Mouse (Mus musculus) cerebellum, adult (tissue): Measurements from ENCODE around the gene Tmem178b.

ENCODE experiments used
- ATAC-seq: cut with Nextera tagmentation; 2 replicates; pipeline ENCODE4 v1.9.2; 2017; ENCODE audit warnings: mild to moderate bottlenecking, moderate library complexity, mixed read lengths; ENCODE audit not compliant: insufficient number of reproducible peaks, low FRiP score, low TSS enrichment

The Tmem178b gene

DNA sequence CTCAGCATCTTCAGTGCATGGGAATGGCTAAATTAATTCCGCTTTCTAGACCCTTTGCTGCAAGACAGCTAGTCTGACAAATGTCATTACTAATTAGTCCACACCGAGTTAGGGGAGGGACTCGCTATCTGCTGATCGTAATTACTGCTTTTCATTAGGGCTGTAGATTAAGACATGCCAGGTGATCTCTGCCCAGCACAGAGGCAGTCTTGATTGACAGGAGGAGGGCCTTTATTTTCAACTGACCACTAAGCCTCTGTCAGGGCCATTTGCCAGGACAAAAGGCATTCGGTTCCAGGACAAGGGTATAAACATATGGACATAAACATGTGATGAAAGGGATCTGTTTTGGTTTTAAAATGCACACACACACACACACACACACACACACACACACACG is 264.3 kb downstream of the Tmem178b start:
- ATAC-seq: no peak

DNA sequence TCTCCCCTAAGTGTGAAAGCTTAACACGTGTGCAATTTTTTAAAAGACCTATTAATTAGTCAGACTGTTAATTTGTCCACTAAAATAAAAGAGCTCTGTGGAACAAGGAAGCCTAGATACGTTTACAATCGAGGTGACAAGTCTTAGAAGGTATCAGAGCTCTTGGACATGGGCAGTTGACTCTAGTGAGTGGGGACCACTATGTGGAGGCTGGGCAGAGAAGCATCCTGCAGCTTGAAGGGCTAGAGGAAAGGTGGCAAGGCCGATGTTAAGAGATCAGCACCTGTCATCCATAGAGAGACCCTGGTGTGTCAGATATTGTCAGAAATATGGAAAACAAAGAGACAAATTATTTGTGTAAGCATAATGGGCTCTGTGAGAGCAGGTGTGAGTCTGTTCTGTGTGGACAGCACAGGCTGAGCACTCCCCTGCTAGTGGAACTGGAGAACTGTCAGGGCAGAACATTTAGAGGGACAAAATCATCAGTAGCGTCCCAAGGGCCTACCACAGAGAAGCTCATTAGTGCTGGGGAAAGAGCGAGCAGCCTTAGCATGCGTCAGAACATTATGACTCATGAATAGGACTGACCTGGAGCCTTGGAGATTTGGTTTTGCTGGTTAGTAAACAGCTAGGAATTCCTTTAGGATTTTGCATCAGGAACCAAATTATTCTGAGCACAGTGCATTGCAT is 264.9 kb downstream of the Tmem178b start:
- no peak for ATAC-seq

DNA sequence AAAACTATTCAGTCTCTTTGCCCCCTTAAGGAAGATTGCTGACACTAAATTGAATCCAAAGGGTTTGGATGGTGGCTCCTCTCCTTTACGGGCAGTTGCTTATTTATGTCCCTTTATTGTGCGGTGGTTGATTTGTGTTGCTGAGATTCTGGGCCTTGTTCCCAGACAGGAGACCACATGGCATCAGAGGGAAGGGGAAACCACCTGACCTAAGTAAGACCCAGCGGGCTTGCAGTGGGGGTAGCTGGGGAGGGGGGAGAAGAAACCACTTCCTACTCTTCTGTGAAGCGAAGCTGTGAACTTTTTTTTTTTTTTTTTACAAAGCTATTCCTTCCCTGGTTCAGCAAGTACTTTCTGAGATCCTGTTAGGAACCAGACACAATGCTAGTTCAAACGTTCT is 269.5 kb downstream of the Tmem178b start:
- ATAC-seq: no peak

DNA sequence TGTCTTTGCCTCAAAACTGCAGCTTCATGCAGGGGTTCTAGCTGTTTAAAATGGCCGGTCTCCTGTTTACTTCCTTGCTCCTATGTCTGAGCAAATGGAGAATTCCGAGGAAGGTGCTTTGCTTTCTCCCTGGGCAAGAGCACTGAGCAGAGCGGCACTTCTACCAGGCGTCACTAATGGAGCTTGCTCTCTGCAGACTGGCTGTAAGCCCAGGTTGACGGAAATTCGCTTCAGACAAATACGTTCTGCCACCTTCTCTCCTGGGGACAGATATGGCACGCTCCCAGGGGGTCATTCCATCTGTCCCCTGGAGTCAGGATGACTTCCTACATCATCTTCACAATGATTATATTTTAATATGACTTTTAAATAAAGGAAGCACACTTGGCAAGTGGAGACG is 271.3 kb downstream of the Tmem178b start:
- ATAC-seq: peak; percentile 62; the same call in 1 of the 2 replicates

DNA sequence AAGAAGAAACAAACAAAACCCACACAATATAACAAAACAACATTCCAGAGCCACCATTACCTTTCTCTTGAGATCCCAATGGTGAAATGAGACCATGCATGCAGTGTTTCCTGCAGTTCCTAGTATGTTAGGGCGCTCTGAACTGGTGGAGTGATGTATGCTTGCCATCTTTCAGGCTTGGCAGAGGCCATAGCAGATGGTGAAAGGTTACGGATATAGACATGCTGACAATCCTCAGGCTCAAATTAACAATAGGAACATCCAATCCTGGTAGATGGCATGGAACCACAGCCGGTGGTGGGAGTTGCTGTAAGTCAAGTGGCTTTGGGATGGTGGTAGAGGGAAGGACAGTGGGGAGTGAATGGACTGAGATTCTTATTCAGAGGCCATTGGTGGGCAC is 272.5 kb downstream of the Tmem178b start:
- peak; percentile 47 for ATAC-seq

DNA sequence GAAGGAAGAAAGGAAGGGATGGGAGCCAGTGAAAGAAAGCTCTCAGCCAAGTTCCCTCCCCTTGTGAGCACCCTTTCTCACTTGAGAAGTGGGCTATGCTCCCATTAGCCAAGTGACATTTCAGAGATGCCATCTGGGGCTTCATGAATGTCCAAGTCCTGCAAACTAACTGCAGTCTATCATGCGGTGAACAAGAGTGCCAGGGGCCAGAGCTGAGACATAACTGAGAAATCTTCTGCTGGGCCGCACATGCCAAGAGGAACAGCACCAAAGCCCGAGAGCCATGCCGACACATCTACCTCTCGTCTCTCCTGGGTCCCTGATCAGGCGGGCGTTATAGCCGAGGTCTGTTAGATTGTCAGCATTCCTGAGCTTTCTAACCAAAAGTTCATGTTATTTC is 279.2 kb downstream of the Tmem178b start:
- no peak for ATAC-seq

DNA sequence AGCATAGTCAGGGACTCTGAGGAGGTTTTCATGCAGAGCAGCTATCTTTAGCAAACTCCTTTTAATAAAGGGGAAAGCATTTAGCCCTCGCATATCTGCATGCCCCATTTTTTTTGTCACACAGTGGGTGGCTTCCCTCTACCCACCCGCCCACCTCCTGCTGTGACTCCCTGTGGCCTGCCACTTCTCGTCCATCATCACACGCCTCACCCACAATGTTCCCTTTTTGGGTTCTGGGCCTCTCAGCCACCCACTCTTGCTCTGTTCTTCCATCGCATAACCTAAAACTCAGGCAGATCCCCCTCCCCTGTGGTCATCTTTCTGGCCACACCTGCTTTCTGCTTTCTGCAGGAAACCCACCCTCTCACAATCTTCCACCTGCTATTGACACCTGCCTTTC is 288.3 kb downstream of the Tmem178b start:
- no peak for ATAC-seq

DNA sequence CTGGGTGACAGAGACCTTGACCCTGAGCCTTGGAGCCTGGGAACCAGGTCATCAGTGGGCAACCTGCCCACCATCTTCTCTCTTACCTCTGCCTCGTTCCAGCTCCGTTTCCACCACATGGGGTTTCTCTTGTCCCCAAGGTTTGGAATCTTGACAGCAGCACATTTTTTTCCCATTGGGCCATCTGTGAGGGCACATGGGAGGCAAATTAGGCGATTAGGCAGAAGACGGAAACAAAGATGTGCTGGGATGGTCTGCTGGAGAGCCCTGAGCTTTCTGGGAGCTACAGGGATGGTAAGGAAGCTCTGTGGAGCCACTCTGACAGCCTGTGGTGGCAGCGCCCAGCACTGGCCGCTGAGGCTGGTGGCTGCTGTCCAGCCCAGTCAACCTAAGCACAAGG is 300.5 kb downstream of the Tmem178b start:
- ATAC-seq: peak; percentile 96

DNA sequence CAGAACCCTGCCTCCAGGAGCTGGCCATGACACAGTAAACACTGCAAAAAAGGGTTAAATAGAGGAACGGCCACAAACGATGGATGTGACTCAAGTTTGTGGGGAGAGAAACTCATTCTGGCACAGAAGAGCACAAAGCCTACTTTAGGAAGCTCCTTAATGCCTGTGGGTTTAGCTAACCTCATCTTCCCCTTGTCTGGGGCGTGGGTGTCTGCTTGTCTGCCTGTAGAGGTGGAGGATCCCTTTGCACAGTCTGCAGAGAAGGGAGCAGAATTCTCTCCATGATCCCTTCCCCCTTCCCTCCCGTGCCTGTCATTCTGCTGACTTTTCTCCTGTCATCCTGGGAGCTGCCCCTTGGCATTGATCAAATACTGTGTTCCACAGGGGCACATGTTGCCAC is 304.8 kb downstream of the Tmem178b start:
- no peak for ATAC-seq

DNA sequence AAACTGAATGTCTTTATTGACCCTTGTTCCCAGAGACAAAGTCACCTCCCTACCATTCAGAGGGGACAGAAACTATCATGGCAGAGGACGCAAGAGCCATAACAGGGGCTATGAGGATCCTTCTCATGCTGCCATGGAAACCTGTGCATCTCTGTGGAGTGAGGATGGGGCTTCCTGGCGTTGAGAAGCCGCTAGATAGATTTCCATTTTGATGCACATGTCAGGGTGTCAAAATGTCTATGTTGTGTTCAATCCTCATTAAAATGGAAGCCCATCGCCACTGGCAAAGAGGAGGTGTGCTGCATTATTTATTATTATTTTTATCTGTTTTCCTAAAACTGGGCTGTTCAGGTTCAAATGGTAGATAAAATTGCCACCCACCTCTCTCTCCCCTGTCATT is 307.5 kb downstream of the Tmem178b start:
- ATAC-seq: no peak

DNA sequence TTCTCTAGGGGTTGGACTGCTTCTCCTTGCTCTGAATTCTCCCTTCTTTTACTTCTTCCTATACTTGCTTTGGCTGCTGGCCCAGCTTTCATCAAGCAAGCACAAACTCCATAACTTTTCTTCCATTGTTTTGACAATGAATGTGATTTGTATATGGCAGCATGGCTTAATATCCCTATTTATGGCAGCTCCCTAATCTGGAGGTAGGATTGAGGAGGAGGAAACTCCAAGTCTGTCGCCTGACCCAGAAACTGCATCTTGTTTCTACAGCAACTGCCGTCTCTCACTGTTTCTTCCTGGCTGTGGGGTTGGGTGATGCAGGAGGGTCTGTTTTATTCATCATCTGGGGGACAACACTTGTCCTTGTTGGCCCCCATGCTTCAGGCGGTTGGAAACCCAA is 327.6 kb downstream of the Tmem178b start:
- no peak for ATAC-seq

DNA sequence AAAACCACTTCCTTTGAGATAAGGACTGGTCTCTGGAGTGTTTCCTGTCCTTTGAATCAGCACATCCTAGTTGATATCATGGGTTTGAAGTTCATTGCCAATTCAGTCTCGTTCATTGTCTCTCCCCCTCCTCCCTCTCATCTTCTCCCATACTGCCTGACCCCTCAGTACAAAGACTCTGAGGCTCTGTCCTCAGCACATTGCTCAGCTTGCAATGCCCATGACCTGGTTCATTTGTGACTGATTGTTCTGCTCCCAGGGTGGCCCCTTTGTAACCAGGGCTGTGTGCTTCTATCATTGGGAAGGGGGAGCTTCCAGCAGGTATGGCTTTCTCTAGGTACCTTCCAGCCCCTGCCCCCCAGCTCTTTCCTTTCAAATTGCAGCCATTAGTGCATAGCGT is 329.5 kb downstream of the Tmem178b start:
- ATAC-seq: no peak

DNA sequence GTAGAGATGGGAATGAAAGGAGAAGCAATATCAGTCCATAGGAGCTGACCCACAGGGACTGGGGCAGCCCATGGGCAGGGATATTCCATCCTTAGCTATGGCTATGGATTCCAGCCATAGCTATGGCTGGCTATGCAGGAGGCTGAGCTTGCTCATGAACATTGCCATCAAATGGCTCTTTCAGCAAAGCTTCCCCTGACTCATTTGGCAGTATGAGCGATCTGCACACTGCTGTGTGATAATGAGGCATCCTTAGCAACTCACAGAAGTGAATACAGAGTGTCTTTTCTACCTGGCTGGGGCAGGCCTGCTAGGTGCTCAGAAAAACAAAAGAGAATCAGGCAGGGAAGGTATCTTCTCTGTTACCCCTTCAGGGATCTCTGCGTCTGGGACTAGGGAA is 332.3 kb downstream of the Tmem178b start:
- ATAC-seq: no peak

DNA sequence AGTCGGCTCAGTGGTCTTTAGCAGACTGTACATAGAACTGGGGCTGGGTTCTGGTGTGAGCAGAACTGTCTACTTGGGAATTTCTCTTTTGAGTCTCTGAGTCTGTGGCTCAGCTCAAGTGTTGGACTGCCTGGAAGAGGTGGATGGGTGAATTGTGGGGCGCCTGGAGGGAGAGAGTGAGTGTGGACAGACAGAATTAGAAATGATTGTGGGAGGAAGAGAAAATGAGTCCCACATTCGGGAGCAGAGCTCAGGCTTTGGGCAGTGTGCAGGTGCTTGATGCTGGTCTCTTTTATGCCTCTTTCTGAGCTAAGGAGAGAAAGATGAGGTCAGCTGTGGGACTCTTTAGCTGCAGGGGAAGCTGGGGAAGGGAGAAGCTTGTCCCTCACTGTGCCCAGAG is 334.9 kb downstream of the Tmem178b start:
- no peak for ATAC-seq

DNA sequence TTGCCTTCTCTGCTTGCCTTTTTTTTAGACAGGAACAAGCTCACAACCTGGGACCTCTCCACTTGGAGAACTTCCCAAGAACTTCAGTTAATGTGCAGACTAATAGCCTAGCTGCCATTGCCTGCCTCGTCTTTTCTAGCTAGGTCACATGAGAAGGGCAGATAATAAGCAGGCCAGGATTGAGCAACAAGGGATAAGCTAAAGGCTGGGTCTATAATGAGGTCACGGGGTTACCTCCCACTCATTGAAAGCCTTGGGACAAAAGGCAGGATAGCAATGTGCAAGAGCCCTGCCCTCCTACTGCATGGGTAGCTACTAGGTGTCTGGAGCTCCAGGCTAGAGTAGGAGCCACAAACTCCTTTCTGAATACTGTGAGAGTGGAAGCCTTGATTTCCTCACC is 336.1 kb downstream of the Tmem178b start:
- ATAC-seq: no peak

DNA sequence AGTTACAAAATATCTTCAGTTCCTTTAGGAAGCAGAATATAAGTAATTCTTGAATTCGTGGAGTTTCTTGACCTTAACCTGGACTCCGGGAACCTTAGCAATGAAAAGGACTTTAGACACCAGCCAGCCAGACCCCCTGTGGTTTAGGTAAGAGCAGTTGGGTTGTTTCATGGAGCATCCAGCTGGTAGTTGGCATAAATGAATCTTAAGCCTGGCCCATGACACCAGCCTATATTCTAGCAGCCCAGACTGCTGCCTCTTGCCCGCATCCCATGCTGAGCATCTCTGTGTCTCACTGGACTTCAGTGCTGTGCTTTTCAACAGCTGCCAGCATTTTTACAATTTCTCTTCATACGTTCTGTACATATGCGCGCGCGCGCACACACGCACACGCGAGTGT is 344.1 kb downstream of the Tmem178b start:
- ATAC-seq: peak; percentile 63

DNA sequence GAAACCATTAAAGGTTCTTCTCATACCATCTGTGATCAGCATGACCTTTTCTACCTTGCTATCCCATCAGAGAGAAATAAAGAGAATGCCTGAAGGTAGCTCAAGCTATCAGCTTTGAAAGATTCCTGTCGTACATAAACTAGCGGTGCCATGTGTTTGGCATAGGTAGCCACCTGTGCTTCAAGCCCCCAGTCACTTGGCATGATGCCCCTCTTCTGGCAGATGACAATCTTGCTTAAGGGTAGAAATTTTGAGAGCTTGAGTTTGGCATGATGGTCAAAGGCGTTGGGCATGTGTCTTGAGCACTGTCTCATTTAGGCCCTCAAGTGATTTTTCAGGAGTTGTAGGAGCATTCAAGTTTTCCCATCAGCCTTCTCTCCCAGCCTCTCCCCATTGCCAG is 344.6 kb downstream of the Tmem178b start:
- ATAC-seq: no peak

DNA sequence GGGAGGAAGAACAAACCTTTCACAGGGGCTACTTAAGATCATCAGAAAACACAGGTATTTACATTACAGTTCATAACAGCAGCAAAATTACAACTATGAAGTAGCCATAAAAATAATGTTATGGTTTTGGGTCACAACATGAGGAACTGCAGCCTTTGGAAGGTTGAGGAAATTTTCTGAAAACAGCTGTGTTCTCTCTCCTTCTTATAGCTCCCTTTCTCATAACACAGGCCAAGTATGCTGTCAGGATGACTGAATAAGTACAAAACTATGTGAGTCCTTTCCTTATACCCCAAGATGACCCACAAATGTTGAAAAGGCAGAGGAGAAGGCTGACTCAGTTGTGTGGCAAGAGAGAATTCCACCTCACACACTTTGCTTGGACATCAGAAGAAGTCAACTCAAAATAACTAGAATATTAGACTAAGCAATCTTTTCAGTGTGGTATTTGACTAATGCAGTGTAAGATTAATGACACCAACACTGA is 347.6 kb downstream of the Tmem178b start:
- ATAC-seq: no peak

DNA sequence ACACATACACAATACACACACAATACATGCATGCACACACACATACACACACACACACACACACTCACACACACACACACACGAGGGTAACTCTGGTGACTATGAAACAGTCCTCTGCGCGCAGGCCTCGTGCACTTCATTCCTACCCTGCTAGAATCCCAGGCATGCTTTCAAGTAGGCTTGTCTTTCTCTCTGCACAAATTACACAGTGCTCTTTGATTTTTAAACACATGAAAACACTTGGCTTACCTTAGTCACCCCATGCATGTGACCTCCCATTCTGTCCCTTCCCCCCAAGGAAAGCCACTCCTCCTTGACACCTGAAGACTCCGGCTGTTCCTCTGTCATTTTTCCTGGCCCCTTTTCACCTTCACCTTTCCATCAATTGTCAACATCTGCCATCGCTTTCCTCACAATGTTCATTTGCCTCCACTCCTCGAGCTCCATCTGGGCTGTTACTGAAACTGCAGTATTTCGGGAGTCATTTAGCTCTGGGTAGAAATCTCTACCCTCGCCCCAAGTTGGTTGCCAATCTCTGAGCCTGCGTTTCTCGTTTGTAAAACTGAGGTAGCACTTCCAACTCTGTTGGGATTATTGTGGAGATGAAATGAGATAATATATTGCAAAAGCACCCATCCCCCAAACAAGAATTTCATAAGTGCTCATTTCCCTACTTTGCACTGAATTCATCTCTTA is 352.7 kb downstream of the Tmem178b start:
- ATAC-seq: no peak

DNA sequence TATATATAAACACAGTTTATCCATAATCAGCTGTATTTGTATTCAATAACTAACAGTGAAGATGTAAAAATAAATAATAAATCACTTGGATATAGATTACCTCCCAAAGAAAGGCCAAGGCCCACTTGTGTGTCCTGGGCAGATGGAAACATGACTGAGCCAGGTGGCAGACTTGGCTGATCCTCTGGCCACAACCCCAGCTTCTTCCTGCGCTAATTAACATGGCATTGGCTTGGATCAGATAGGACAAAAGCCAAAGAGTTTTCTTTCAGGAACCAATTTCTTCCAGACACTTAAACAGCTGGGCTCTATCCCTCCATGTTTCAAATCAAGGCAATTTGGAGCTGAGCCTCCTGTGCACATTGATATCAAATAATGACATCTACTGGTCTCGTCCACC is 355.9 kb downstream of the Tmem178b start:
- ATAC-seq: no peak; the same call in 1 of the 2 replicates

DNA sequence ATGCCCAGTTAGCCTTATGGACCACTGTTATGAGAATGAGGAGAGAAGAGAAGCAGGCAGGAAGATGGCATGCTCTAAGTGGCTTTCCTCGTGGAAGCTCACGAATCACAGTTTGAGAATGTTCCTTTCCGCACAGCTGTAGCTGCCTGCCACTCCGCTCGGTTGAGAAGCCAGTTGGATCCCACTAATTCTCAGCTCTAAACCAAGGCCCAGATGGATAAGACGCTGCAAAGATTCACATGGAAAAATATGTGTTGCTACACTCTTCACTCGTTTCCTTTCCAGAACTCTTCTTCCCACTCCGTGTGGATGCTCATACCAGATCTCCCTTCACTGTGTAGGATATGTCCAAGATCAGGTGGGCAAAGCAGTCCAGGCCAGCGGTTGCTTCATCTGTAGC is 356.9 kb downstream of the Tmem178b start:
- no peak for ATAC-seq

DNA sequence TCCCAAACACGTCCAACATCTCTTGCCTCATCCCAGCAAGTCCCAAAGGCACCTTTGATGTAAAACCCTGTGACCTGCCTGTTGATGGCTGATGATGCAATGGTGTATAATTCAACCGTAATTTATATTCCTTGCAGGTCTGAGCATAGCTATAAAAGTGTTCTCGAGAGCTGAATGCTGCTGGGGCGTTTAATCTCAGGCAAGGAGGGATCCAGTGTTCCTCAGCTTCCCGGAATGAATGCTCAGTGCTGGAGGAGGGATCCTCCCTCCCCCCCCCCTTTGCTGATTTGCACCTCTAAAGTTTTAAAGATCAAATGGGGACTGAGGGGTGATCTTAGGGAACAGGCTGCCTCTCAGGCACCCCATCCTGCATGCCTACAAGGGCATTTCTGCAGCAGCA is 361.0 kb downstream of the Tmem178b start:
- no peak for ATAC-seq
